Mouse (Mus musculus): ENCODE measurements around the gene Rnf6.
"Not testable (repeated sequence)": the region's sequence is repeated elsewhere in the genome, so short reads cannot be mapped to it uniquely, and the experiment has no call there.

Gene Rnf6

GRCm38 (mm10) chr5:146230864-146231654, 9.7 kb upstream of the Rnf6 start, which contains the start of gene Cdk8:
Gene Cdk8 (plus strand): TSS chr5:146231230.
- peak; percentile 92 for DNase-seq (ENCODE audit: low spot score)

- DNase-seq (ENCODE audit: low spot score), result no peak
Measured at GRCm38 (mm10) chr5:146229869-146230650, 8.7 kb upstream of the Rnf6 start.

- DNase-seq (ENCODE audit: low spot score), result no peak
Measured at GRCm38 (mm10) chr5:146227496-146227895, 6.1 kb upstream of the Rnf6 start.

- DNase-seq (ENCODE audit: low spot score), result no peak
Measured at GRCm38 (mm10) chr5:146223786-146224185, 2.4 kb upstream of the Rnf6 start.

- DNase-seq (ENCODE audit: low spot score), result no peak
Measured at GRCm38 (mm10) chr5:146221722-146222121, 367 bp upstream of the Rnf6 start.

- DNase-seq (ENCODE audit: low spot score), result no peak
Measured at GRCm38 (mm10) chr5:146220501-146220878, 865 bp downstream of the Rnf6 start.

GRCm38 (mm10) chr5:146205537-146205936, 15.8 kb downstream of the Rnf6 start:
- DNase-seq (ENCODE audit: low spot score), result no peak

GRCm38 (mm10) chr5:146203921-146204320, 17.4 kb downstream of the Rnf6 start:
- no peak for DNase-seq (ENCODE audit: low spot score)

GRCm38 (mm10) chr5:146200580-146200979, 20.8 kb downstream of the Rnf6 start:
- DNase-seq (ENCODE audit: low spot score), result no peak

GRCm38 (mm10) chr5:146199540-146199939, 21.8 kb downstream of the Rnf6 start:
- no peak for DNase-seq (ENCODE audit: low spot score)

GRCm38 (mm10) chr5:146199073-146199472, 22.3 kb downstream of the Rnf6 start:
- DNase-seq (ENCODE audit: low spot score), result no peak

- no peak for DNase-seq (ENCODE audit: low spot score)
Measured at GRCm38 (mm10) chr5:146193360-146193759, 28.0 kb downstream of the Rnf6 start.

GRCm38 (mm10) chr5:146190501-146191269, 30.7 kb downstream of the Rnf6 start:
- DNase-seq (ENCODE audit: low spot score), result no peak

GRCm38 (mm10) chr5:146190093-146190492, 31.3 kb downstream of the Rnf6 start:
- no peak for DNase-seq (ENCODE audit: low spot score)

GRCm38 (mm10) chr5:146188712-146189111, 32.6 kb downstream of the Rnf6 start:
- no peak for DNase-seq (ENCODE audit: low spot score)

- no peak for DNase-seq (ENCODE audit: low spot score)
Measured at GRCm38 (mm10) chr5:146188144-146188543, 33.2 kb downstream of the Rnf6 start.

- peak; percentile 73 for DNase-seq (ENCODE audit: low spot score)
Measured at GRCm38 (mm10) chr5:146187441-146187840, 33.9 kb downstream of the Rnf6 start.

- DNase-seq (ENCODE audit: low spot score), result not testable (repeated sequence)
Measured at GRCm38 (mm10) chr5:146185204-146185603, 36.2 kb downstream of the Rnf6 start, which contains the start of gene 1700001J03Rik. Gene 1700001J03Rik (minus strand): TSS chr5:146185304.

GRCm38 (mm10) chr5:146172744-146173143, 48.6 kb downstream of the Rnf6 start:
- DNase-seq (ENCODE audit: low spot score), result not testable (repeated sequence)

- DNase-seq (ENCODE audit: low spot score), result not testable (repeated sequence)
Measured at GRCm38 (mm10) chr5:146170621-146171020, 50.7 kb downstream of the Rnf6 start, which contains the start of gene Gm6309. Gene Gm6309 (minus strand): TSS chr5:146170721.

GRCm38 (mm10) chr5:146160439-146160838, 60.9 kb downstream of the Rnf6 start, which contains the start of gene Gm5565:
Gene Gm5565 (minus strand): TSS chr5:146160539.
- DNase-seq (ENCODE audit: low spot score), result not testable (repeated sequence)

Measured in testis, postnatal 10 days (tissue).